Mouse (Mus musculus): ENCODE measurements around the gene Lpcat4.

DNA sequence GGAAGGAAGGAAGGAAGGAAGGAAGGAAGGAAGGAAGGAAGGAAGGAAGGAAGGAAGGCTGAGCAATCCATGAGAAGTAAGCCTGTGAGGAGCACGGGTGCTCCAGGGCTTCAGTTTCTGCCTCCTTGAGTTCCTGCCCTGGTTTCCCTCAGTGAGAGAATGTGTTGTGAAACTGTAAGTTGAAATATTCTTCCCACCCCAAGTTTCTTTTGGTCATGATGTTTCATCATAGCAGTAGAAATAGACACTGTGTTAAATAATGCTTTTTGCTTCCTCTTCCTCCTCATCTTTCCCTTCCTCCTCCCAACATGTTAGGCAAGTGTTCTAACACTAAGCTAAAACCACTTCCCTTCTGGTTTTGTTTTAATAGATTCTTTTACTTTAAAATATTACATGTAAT, 6.6 kb upstream of the Lpcat4 start:
- TF ChIP-seq POLR2A (IDR thresholded peaks at IDR 0.05; ENCODE audit: borderline replicate concordance, control insufficient read depth, low read depth, low read length) (no peak), CTCF (IDR thresholded peaks at IDR 0.05; ENCODE audit: control insufficient read depth, insufficient read depth, low read length) (no peak)

Data from bone marrow, adult 2 months (tissue).